Mouse (Mus musculus): Measurements from ENCODE around the gene Serinc5. TPM values are rescaled to one million over a fixed set of nuclear protein-coding genes. Genes with fewer than 3 reads are reported as not detected.

Serinc5 gene
- polyA plus RNA-seq, 1 experiment from 2014 or later = 5.8 TPM

- WGBS (ENCODE audit: missing documents) = 43% methylated on average over 6 of the region's 6 CpGs
- Histone ChIP-seq H3K27ac (peak overlapping the region; percentile 52), H3K4me3 (ENCODE audit: inconsistent target) (no peak overlapping the region)
Observed at GRCm38 (mm10) chr13:92636226-92636909, 25.5 kb downstream of the Serinc5 start.

GRCm38 (mm10) chr13:92636910-92637275 lies 26.0 kb downstream of the Serinc5 start:
- Histone ChIP-seq H3K4me3 (ENCODE audit: inconsistent target) (no peak overlapping the region), H3K27ac (peak overlapping the region; percentile 52), H3K36me3 (ENCODE audit: inconsistent target) (no peaks in the 10 kb centered on the region), H3K79me2 (ENCODE audit: inconsistent target) (no peaks in the 10 kb centered on the region)
- WGBS (ENCODE audit: missing documents) = 8% methylated on average over 7 of the region's 7 CpGs

More at GRCm38 (mm10) chr13:92636226-92636909, 25.5 kb downstream of the Serinc5 start:
- Histone ChIP-seq H3K79me2 (ENCODE audit: inconsistent target) (no peaks in the 10 kb centered on the region), H3K36me3 (ENCODE audit: inconsistent target) (no peaks in the 10 kb centered on the region)

GRCm38 (mm10) chr13:92639093-92640014 lies 28.5 kb downstream of the Serinc5 start:
- WGBS (ENCODE audit: missing documents) = 87% methylated on average over 12 of the region's 12 CpGs
- Histone ChIP-seq H3K36me3 (ENCODE audit: inconsistent target) (no peaks in the 10 kb centered on the region), H3K4me3 (ENCODE audit: inconsistent target) (no peak overlapping the region), H3K27ac (no peak overlapping the region), H3K79me2 (ENCODE audit: inconsistent target) (no peaks in the 10 kb centered on the region)

DNA sequence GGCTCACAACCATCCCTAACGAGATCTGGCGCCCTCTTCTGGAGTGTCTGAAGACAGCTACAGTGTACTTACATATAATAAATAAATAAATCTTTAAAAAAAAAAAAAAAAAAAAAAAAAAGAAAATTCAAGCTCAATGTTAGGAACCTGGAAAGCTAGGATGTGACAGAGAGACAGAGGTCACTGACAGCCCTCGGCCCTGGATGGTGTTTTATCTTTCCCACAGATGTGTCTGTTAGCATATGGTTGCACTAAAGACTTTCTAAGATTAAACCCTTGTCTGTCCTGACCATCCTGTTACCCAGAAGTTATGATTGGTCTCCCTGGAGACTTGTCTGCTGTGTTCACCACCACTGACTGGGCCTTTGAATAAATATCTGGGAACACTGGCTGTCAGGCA lies 33.3 kb downstream of the Serinc5 start:
- WGBS (ENCODE audit: missing documents) = 100% methylated on average over 1 of the region's 3 CpGs
- Histone ChIP-seq H3K27ac (no peak overlapping the region), H3K79me2 (ENCODE audit: inconsistent target) (no peaks in the 10 kb centered on the region)

GRCm38 (mm10) chr13:92644753-92645152 lies 33.9 kb downstream of the Serinc5 start:
- 95% methylated on average over 6 of the region's 6 CpGs for WGBS (ENCODE audit: missing documents)
- no peaks in the 10 kb centered on the region for H3K36me3 ChIP-seq (ENCODE audit: inconsistent target)
- H3K4me3 ChIP-seq (ENCODE audit: inconsistent target) = no peak overlapping the region
- no peak overlapping the region for H3K27ac ChIP-seq
- H3K79me2 ChIP-seq (ENCODE audit: inconsistent target) = no peaks in the 10 kb centered on the region

More for the DNA sequence above, 33.3 kb downstream of the Serinc5 start:
- H3K36me3 ChIP-seq (ENCODE audit: inconsistent target) = no peaks in the 10 kb centered on the region
- H3K4me3 ChIP-seq (ENCODE audit: inconsistent target) = no peak overlapping the region

GRCm38 (mm10) chr13:92647695-92648094 lies 36.8 kb downstream of the Serinc5 start:
- no peaks in the 10 kb centered on the region for H3K36me3 ChIP-seq (ENCODE audit: inconsistent target)
- H3K79me2 ChIP-seq (ENCODE audit: inconsistent target) = no peaks in the 10 kb centered on the region
- no peak overlapping the region for H3K4me3 ChIP-seq (ENCODE audit: inconsistent target)
- WGBS (ENCODE audit: missing documents) = 100% methylated on average over 2 of the region's 2 CpGs
- H3K27ac ChIP-seq = no peak overlapping the region

DNA sequence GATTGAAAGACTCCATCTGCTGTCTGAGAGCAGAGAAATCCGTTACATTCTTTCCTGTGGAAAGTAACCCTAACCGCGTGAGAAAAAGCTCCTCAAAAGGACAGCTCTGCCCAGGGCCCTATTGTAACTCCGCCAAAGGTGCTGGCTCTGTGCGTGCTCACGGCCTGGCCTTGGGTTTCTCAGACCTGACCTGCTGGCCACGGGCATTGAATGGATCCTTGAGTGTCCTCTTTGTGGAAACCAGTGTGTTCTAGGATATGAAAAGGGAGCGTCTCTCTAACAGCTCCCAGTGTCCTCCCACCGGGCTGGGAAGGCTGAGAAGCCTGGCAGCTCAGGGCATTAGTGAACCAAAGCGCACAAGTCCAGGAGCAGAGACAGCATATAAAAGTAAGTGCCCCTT lies 38.2 kb downstream of the Serinc5 start:
- H3K36me3 ChIP-seq (ENCODE audit: inconsistent target) = no peaks in the 10 kb centered on the region
- no peak overlapping the region for H3K4me3 ChIP-seq (ENCODE audit: inconsistent target)
- no peak overlapping the region for H3K27ac ChIP-seq
- WGBS (ENCODE audit: missing documents) = 95% methylated on average over 10 of the region's 10 CpGs
- H3K79me2 ChIP-seq (ENCODE audit: inconsistent target) = no peaks in the 10 kb centered on the region

- H3K79me2 ChIP-seq (ENCODE audit: inconsistent target) = no peaks in the 10 kb centered on the region
- no peak overlapping the region for H3K4me3 ChIP-seq (ENCODE audit: inconsistent target)
- H3K27ac ChIP-seq = no peak overlapping the region
- H3K36me3 ChIP-seq (ENCODE audit: inconsistent target) = no peaks in the 10 kb centered on the region
- 20% methylated on average over 2 of the region's 2 CpGs for WGBS (ENCODE audit: missing documents)
Observed at GRCm38 (mm10) chr13:92650956-92651355, 40.1 kb downstream of the Serinc5 start.

GRCm38 (mm10) chr13:92652498-92652897 lies 41.6 kb downstream of the Serinc5 start:
- Histone ChIP-seq H3K36me3 (ENCODE audit: inconsistent target) (no peaks in the 10 kb centered on the region), H3K4me3 (ENCODE audit: inconsistent target) (no peak overlapping the region), H3K27ac (no peak overlapping the region), H3K79me2 (ENCODE audit: inconsistent target) (no peaks in the 10 kb centered on the region)
- 86% methylated on average over 2 of the region's 2 CpGs for WGBS (ENCODE audit: missing documents)

DNA sequence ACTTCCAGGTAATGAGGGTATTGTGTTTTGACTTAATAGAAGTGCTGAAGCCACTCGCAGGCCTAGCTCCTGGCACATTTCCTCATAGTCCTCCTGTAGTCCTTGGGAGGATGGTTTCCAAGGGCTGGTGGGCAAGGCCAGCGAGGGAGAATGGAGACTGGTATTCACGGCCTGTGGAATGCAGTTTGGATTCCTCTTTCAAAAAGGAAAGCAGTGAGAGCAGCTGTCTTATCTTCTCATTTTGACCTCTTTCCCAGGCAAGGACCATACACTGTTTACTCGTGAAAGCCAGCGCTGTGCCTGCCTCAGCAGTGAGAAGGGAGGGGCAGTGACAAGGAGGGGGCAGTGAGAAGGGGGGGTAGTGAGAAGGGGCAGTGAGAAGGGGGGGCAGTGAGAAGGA lies 42.4 kb downstream of the Serinc5 start:
- no peaks in the 10 kb centered on the region for H3K79me2 ChIP-seq (ENCODE audit: inconsistent target)
- H3K36me3 ChIP-seq (ENCODE audit: inconsistent target) = no peaks in the 10 kb centered on the region
- H3K4me3 ChIP-seq (ENCODE audit: inconsistent target) = no peak overlapping the region
- H3K27ac ChIP-seq = no peak overlapping the region
- 82% methylated on average over 5 of the region's 5 CpGs for WGBS (ENCODE audit: missing documents)

- Histone ChIP-seq H3K4me3 (ENCODE audit: inconsistent target) (no peak overlapping the region), H3K27ac (no peak overlapping the region), H3K79me2 (ENCODE audit: inconsistent target) (no peaks in the 10 kb centered on the region), H3K36me3 (ENCODE audit: inconsistent target) (no peaks in the 10 kb centered on the region)
- 94% methylated on average over 4 of the region's 4 CpGs for WGBS (ENCODE audit: missing documents)
Observed at GRCm38 (mm10) chr13:92656815-92657513, 46.1 kb downstream of the Serinc5 start.

DNA sequence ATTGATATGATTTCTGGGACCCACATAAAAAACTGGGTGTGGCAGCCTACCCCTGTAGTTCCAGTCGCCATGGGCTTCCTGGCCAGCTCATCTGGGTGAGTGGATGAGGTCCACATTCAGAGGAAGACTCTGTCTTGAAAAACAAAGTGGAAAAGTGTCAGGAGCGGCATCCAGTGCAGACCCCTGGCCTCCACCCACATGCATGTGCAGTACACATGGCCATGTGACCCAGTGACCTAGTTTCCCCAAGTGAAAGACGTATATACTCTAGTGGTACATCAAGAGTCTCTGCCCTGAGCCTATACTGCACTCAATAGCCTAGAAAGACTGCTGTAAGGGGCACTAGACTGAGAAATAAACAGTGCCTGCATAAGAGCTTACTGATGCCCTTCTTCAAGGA lies 48.7 kb downstream of the Serinc5 start:
- 98% methylated on average over 3 of the region's 3 CpGs for whole genome bisulfite sequencing (ENCODE audit: missing documents)
- Histone ChIP-seq H3K79me2 (ENCODE audit: inconsistent target) (no peaks in the 10 kb centered on the region), H3K36me3 (ENCODE audit: inconsistent target) (no peaks in the 10 kb centered on the region), H3K4me3 (ENCODE audit: inconsistent target) (no peak overlapping the region), H3K27ac (no peak overlapping the region)

DNA sequence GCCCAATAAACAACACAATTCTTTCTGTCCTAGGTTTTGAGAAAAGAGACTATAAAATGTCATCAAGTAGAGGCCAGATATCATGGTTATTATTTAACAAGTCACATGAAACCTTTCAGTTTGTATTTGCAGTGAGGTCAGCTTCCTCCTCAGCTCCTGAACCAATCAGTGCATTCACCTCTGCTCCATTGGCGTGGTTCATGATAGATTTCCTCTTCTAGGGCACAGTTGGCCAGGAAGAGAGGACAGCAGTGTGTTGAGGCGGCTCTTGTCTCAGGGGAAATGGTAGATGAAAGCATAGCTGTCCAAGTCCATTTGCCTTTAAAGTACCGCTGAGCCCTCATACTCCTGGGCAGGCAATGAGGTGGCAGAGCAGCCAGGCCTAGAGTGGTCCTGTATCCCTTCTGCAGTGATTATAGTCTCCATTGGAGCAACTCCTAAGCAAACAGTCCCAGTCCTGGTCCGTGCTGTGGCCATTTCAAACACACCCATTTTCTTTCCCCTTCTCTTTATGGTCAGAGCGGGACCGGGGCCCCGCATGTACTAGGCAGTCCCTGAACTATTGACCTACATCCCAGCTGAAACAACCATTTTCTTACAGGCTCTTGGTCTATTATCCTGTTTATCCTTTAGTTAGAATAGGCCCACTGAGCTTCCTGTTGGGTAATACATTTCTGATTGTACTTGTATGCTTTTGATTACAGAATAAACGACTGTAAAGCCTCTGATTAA lies 51.8 kb downstream of the Serinc5 start:
- H3K36me3 ChIP-seq (ENCODE audit: inconsistent target) = no peaks in the 10 kb centered on the region
- no peaks in the 10 kb centered on the region for H3K79me2 ChIP-seq (ENCODE audit: inconsistent target)
- no peak overlapping the region for H3K27ac ChIP-seq
- WGBS (ENCODE audit: missing documents) = 92% methylated on average over 8 of the region's 8 CpGs
- H3K4me3 ChIP-seq (ENCODE audit: inconsistent target) = no peak overlapping the region

DNA sequence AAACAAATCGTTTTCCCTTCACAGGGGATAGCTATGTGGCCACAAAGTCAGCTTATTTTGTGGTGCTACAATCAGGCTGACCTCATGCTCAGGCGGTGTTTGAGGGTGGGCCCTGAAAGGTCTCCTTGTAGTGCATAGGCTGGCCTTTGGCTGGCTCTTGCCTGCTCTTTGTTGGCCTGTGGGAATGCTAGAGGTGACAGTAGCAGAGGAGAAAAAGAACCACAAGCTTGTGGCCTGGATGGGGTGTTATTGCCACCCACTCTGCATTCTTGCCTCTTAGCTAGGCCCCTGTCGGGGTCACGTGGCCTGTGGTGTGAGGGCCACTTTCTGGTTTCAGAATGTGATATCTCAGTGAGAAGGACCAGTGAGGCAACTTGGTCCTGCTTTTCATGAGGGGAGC lies 54.1 kb downstream of the Serinc5 start:
- H3K79me2 ChIP-seq (ENCODE audit: inconsistent target) = no peaks in the 10 kb centered on the region
- no peak overlapping the region for H3K27ac ChIP-seq
- no peaks in the 10 kb centered on the region for H3K36me3 ChIP-seq (ENCODE audit: inconsistent target)
- H3K4me3 ChIP-seq (ENCODE audit: inconsistent target) = no peak overlapping the region
- WGBS (ENCODE audit: missing documents) = 78% methylated on average over 4 of the region's 4 CpGs
